Mouse (Mus musculus): ENCODE data around the gene Tns1. TPM values are rescaled to one million over a fixed set of nuclear protein-coding genes. Genes with fewer than 3 reads are reported as not detected.

Tns1 gene
- total and polyA plus RNA-seq, 3 experiments = 0.11 TPM; not detected in 2

DNA sequence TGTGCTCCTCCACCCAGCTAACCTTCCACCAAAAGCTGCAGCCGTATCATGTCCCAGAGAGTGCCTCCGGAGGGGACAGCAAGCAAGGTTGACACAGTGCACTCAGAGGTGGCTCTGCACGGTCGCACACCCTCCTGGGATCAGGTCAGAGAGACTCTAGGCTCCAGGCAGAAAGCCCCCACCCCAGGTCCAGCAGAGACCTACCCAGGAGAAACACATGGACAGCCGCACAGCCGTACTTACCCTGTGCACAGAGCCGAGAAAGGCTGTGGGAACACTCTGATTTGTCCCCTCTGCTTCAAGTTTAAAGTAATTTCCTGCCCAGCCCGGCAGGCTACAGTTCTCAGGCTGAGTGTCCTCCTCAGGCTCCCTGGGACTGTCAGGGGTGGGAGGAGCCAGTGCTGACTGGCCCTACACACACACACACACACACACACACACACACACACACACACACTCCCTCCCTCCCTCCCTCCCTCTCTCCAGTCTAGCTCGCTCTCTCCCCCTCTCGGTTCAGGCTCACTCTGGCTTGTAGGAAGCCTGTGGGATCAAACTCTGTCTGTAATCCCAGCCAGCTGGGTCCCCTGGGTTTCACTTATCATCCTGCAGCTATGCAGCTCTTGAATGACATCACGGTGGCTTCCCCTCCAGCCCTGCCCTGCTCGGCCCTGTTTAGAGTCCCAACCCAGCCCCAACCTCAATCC, 161.4 kb downstream of the Tns1 start:
- TF ChIP-seq TAL1 (IDR thresholded peaks at IDR 0.05; ENCODE audit: low read length) (no peak), SMC3 (IDR thresholded peaks at IDR 0.05; ENCODE audit: low read depth, low read length) (no peak), NELFE (IDR thresholded peaks at IDR 0.05; ENCODE audit: low read depth, low read length) (no peak), E2F4 (IDR thresholded peaks at IDR 0.05; ENCODE audit: borderline replicate concordance, low read depth, low read length) (no peak), MEF2A (IDR thresholded peaks at IDR 0.05; ENCODE audit: extremely low read depth, insufficient replicate concordance, low read depth, low read length, poor library complexity, severe bottlenecking) (no peak), MAZ (IDR thresholded peaks at IDR 0.05; ENCODE audit: low read depth, low read length) (no peak), RCOR1 (IDR thresholded peaks at IDR 0.05; ENCODE audit: low read depth, low read length) (no peak), UBTF (IDR thresholded peaks at IDR 0.05; ENCODE audit: borderline replicate concordance, insufficient read depth, low read depth, low read length) (no peak), CHD1 (IDR thresholded peaks at IDR 0.05; ENCODE audit: low read depth, low read length) (no peak), MAFK (IDR thresholded peaks at IDR 0.05; ENCODE audit: borderline replicate concordance, low read depth, low read length) (no peak)
- H3K9me3 ChIP-seq (replicated peaks; ENCODE audit: insufficient read depth, low read length) = no peaks in the 10 kb centered on the region
- no peak for DNase-seq (ENCODE audit: low read depth, low spot score)
- no peaks in the 10 kb centered on the region for H3K79me2 ChIP-seq (ENCODE audit: control insufficient read depth, insufficient read depth, low read length, poor library complexity)
- no peak overlapping the region for H3K9ac ChIP-seq (ENCODE audit: control insufficient read depth, low read depth, low read length, poor library complexity, severe bottlenecking)
- H3K4me3 ChIP-seq (ENCODE audit: control insufficient read depth in 1 of 2, insufficient read depth in 1 of 2, low read depth in 2 of 2, low read length in 2 of 2) = no peak overlapping the region
- H3K4me1 ChIP-seq (ENCODE audit: control insufficient read depth in 1 of 2, insufficient read depth in 2 of 2, low read length in 2 of 2) = no peaks in the 10 kb centered on the region
- H3K27ac ChIP-seq (ENCODE audit: control insufficient read depth, low read depth, low read length) = no peak overlapping the region
- no peaks in the 10 kb centered on the region for H3K36me3 ChIP-seq (ENCODE audit: control insufficient read depth in 1 of 2, insufficient read depth in 2 of 2, low read length in 2 of 2)
- no peaks in the 10 kb centered on the region for H3K27me3 ChIP-seq (ENCODE audit: control insufficient read depth in 1 of 2, insufficient read depth in 2 of 2, low read length in 2 of 2)

GRCm38 (mm10) chr1:73962049-73962448, 162.2 kb downstream of the Tns1 start:
- Histone ChIP-seq H3K9me3 (replicated peaks; ENCODE audit: insufficient read depth, low read length) (no peaks in the 10 kb centered on the region), H3K9ac (ENCODE audit: control insufficient read depth, low read depth, low read length, poor library complexity, severe bottlenecking) (no peak overlapping the region), H3K27me3 (ENCODE audit: control insufficient read depth in 1 of 2, insufficient read depth in 2 of 2, low read length in 2 of 2) (no peaks in the 10 kb centered on the region), H3K4me3 (ENCODE audit: control insufficient read depth in 1 of 2, insufficient read depth in 1 of 2, low read depth in 2 of 2, low read length in 2 of 2) (no peak overlapping the region), H3K4me1 (ENCODE audit: control insufficient read depth in 1 of 2, insufficient read depth in 2 of 2, low read length in 2 of 2) (no peaks in the 10 kb centered on the region), H3K36me3 (ENCODE audit: control insufficient read depth in 1 of 2, insufficient read depth in 2 of 2, low read length in 2 of 2) (no peaks in the 10 kb centered on the region), H3K27ac (ENCODE audit: control insufficient read depth, low read depth, low read length) (no peak overlapping the region), H3K79me2 (ENCODE audit: control insufficient read depth, insufficient read depth, low read length, poor library complexity) (no peaks in the 10 kb centered on the region)
- TF ChIP-seq TBP (IDR thresholded peaks at IDR 0.05; ENCODE audit: low read depth, low read length) (no peak), RCOR1 (IDR thresholded peaks at IDR 0.05; ENCODE audit: low read depth, low read length) (no peak), BHLHE40 (IDR thresholded peaks at IDR 0.05; ENCODE audit: borderline replicate concordance, low read depth, low read length) (no peak), ZKSCAN1 (IDR thresholded peaks at IDR 0.05; ENCODE audit: low read depth, low read length) (no peak), MXI1 (IDR thresholded peaks at IDR 0.05; ENCODE audit: low read depth, low read length) (no peak), GABPA (IDR thresholded peaks at IDR 0.05; ENCODE audit: low read depth, low read length) (no peak), MAX (IDR thresholded peaks at IDR 0.05; ENCODE audit: low read length) (no peak), MAFK (IDR thresholded peaks at IDR 0.05; ENCODE audit: borderline replicate concordance, low read depth, low read length) (no peak), KAT2A (conservative IDR thresholded peaks at IDR 0.05; ENCODE audit: low read depth, low read length) (no peak), GATA1 (IDR thresholded peaks at IDR 0.05; ENCODE audit: low read depth, low read length) (no peak), ZC3H11A (IDR thresholded peaks at IDR 0.05; ENCODE audit: low read depth, low read length) (no peak), MAZ (IDR thresholded peaks at IDR 0.05; ENCODE audit: low read depth, low read length) (no peak)
- DNase-seq (ENCODE audit: low read depth, low spot score) = no peak
